Mouse (Mus musculus) G1E (cell line): ENCODE measurements around the gene Gucd1.

ENCODE experiments used
- CTCF ChIP-seq: IDR thresholded peaks from 2 replicates; pipeline ENCODE4 v1.5.1; 2012; ENCODE audit warnings: low read depth, low read length, inconsistent platforms, mixed read lengths
- GATA1 ChIP-seq: IDR thresholded peaks from 2 replicates; pipeline ENCODE4 v1.6.1; 2012; ENCODE audit warnings: borderline replicate concordance, low read length, inconsistent platforms, mixed read lengths
- GATA2 ChIP-seq: IDR thresholded peaks from 2 replicates; pipeline ENCODE4 v1.6.1; 2012; ENCODE audit warnings: low read depth, low read length, inconsistent platforms, borderline replicate concordance
- TAL1 ChIP-seq: conservative IDR thresholded peaks from 2 replicates; pipeline ENCODE4 v1.6.1; 2012; ENCODE audit warnings: low read depth, low read length, inconsistent platforms, mixed read lengths

- TF ChIP-seq CTCF, result no peak
- TF ChIP-seq GATA1, result no peak
- no peak for TF ChIP-seq GATA2
- TF ChIP-seq TAL1, result no peak
Measured at GRCm38 (mm10) chr10:75554090-75554489, 36.3 kb upstream of the Gucd1 start.
